Mouse (Mus musculus) midbrain, embryonic 14.5 days (tissue): ENCODE results near the gene Myadml2. TPM values are rescaled to one million over a fixed set of nuclear protein-coding genes. Genes with fewer than 3 reads are reported as not detected.
"Not testable (repeated sequence)": the region's sequence is repeated elsewhere in the genome, so short reads cannot be mapped to it uniquely, and the experiment has no call there.

ENCODE experiments used
- ATAC-seq: fragments of 200-750 bp; cut with Nextera tagmentation; 2 replicates; pipeline ENCODE4 v1.8.0; 2017; ENCODE audit warnings: moderate number of reproducible peaks, moderate library complexity; ENCODE audit not compliant: low FRiP score, low TSS enrichment
- DNase-seq: peaks from one replicate; pipeline ENCODE4 v3.0.0-alpha.2; 2015
- H3K27ac ChIP-seq: fragments of 300-500 bp; sonication (generic); replicated peaks from 2 replicates; pipeline ENCODE4 v1.5.1; 2014; ENCODE audit warnings: mild to moderate bottlenecking, low read depth, low read length, moderate library complexity
- H3K27me3 ChIP-seq: fragments of 300-500 bp; sonication (generic); 2 replicates; pipeline ENCODE4 v1.6.1; 2014; ENCODE audit warnings: low read length, control low read depth, mixed read lengths; ENCODE audit not compliant: control insufficient read depth, insufficient read depth
- H3K36me3 ChIP-seq: fragments of 300-500 bp; sonication (generic); 2 replicates; pipeline ENCODE4 v1.6.1; 2014; ENCODE audit warnings: low read length, control low read depth; ENCODE audit not compliant: control insufficient read depth, insufficient read depth
- H3K4me1 ChIP-seq: fragments of 300-500 bp; sonication (generic); 2 replicates; pipeline ENCODE4 v1.6.1; 2014; ENCODE audit warnings: mild to moderate bottlenecking, antibody characterized with exemption, low read length, control low read depth; ENCODE audit not compliant: control insufficient read depth, insufficient read depth
- H3K4me2 ChIP-seq: fragments of 300-500 bp; sonication (generic); 2 replicates; pipeline ENCODE4 v1.6.1; 2014; ENCODE audit warnings: mild to moderate bottlenecking, low read length, moderate library complexity
- H3K4me3 ChIP-seq: fragments of 300-500 bp; sonication (generic); replicated peaks from 2 replicates; pipeline ENCODE4 v1.5.1; 2014; ENCODE audit warnings: low read depth, low read length
- H3K9ac ChIP-seq: fragments of 300-500 bp; sonication (generic); replicated peaks from 2 replicates; pipeline ENCODE4 v1.6.1; 2014; ENCODE audit warnings: mild to moderate bottlenecking, low read length, moderate library complexity
- H3K9me3 ChIP-seq: fragments of 300-500 bp; sonication (generic); 2 replicates; pipeline ENCODE4 v1.6.1; 2016; ENCODE audit warnings: low read length, control low read depth, mixed read lengths; ENCODE audit not compliant: control insufficient read depth
- WGBS: fragments of 180-500 bp; shearing (Covaris S2); extraction: QIAGEN DNeasy Blood & Tissue Kit; methylation state at CpG from one replicate; pipeline ENCODE4 v1.1.7; 2014; 5-methylcytosine and 5-hydroxymethylcytosine counted together
- polyA plus RNA-seq: library from polyadenylated mRNA; unstranded; fragments of >200 nt; fragmentation: Nextera tagmentation; extraction: Ambion mirVana; gene quantifications from 2 replicates; pipeline ENCODE4 v1.2.1, GENCODE M21; 2014

Gene Myadml2
- polyA plus RNA-seq, 1 experiment from 2014 or later, result 0.51 TPM

- Histone ChIP-seq H3K9me3 (no peaks in the 10 kb centered on the region), H3K36me3 (peaks cover 73% of the 10 kb centered on the region)
Measured at GRCm38 (mm10) chr11:120684660-120685059, 36.7 kb upstream of the Myadml2 start.

GRCm38 (mm10) chr11:120684086-120684485, 36.1 kb upstream of the Myadml2 start:
- H3K4me2 ChIP-seq, result no peak overlapping the region
- 92% methylated on average over 2 of the region's 2 CpGs for WGBS
- no peak overlapping the region for H3K27ac ChIP-seq
- no peak overlapping the region for H3K9ac ChIP-seq
- H3K4me1 ChIP-seq, result no peaks in the 10 kb centered on the region
- no peak for ATAC-seq
- H3K27me3 ChIP-seq, result no peaks in the 10 kb centered on the region
- DNase-seq, result no peak
- H3K9me3 ChIP-seq, result no peaks in the 10 kb centered on the region
- H3K4me3 ChIP-seq, result no peak overlapping the region
- H3K36me3 ChIP-seq, result peaks cover 72% of the 10 kb centered on the region

More at GRCm38 (mm10) chr11:120684660-120685059, 36.7 kb upstream of the Myadml2 start:
- Histone ChIP-seq H3K4me1 (no peaks in the 10 kb centered on the region), H3K4me3 (no peak overlapping the region), H3K27ac (no peak overlapping the region), H3K4me2 (no peak overlapping the region), H3K9ac (no peak overlapping the region), H3K27me3 (no peaks in the 10 kb centered on the region)
- ATAC-seq (no peak), DNase-seq (no peak)
- 90% methylated on average over 2 of the region's 2 CpGs for WGBS

- WGBS, result 92% methylated on average over 3 of the region's 3 CpGs
- no peaks in the 10 kb centered on the region for H3K27me3 ChIP-seq
- no peak overlapping the region for H3K4me3 ChIP-seq
- H3K9ac ChIP-seq, result no peak overlapping the region
- H3K4me1 ChIP-seq, result no peaks in the 10 kb centered on the region
- DNase-seq, result no peak
- ATAC-seq, result no peak
- no peak overlapping the region for H3K4me2 ChIP-seq
- no peaks in the 10 kb centered on the region for H3K9me3 ChIP-seq
- peaks cover 71% of the 10 kb centered on the region for H3K36me3 ChIP-seq
- H3K27ac ChIP-seq, result no peak overlapping the region
Measured at GRCm38 (mm10) chr11:120683536-120683935, 35.6 kb upstream of the Myadml2 start.

GRCm38 (mm10) chr11:120682683-120683082, 34.7 kb upstream of the Myadml2 start:
- no peaks in the 10 kb centered on the region for H3K27me3 ChIP-seq
- H3K9me3 ChIP-seq, result no peaks in the 10 kb centered on the region
- 95% methylated on average over 5 of the region's 5 CpGs for WGBS

GRCm38 (mm10) chr11:120679909-120680308, 32.0 kb upstream of the Myadml2 start:
- Histone ChIP-seq H3K4me1 (0 out of 2 replicates have a peak, but pooled peaks cover 3% of the 10 kb centered on the region), H3K27ac (no peak overlapping the region), H3K4me3 (no peak overlapping the region), H3K9ac (no peak overlapping the region), H3K4me2 (no peak overlapping the region), H3K9me3 (no peaks in the 10 kb centered on the region), H3K27me3 (no peaks in the 10 kb centered on the region), H3K36me3 (peaks cover 65% of the 10 kb centered on the region)
- ATAC-seq (no peak), DNase-seq (no peak)
- WGBS, result 83% methylated on average over 3 of the region's 3 CpGs

More at GRCm38 (mm10) chr11:120682683-120683082, 34.7 kb upstream of the Myadml2 start:
- Histone ChIP-seq H3K4me3 (no peak overlapping the region), H3K9ac (no peak overlapping the region), H3K27ac (no peak overlapping the region), H3K36me3 (peaks cover 73% of the 10 kb centered on the region), H3K4me2 (no peak overlapping the region), H3K4me1 (no peaks in the 10 kb centered on the region)
- DNase-seq (no peak), ATAC-seq (no peak)

GRCm38 (mm10) chr11:120676951-120677350, 29.0 kb upstream of the Myadml2 start:
- peaks cover 46% of the 10 kb centered on the region for H3K36me3 ChIP-seq
- H3K27ac ChIP-seq, result no peak overlapping the region
- DNase-seq (no peak), ATAC-seq (no peak)
- H3K27me3 ChIP-seq, result no peaks in the 10 kb centered on the region
- H3K4me3 ChIP-seq, result no peak overlapping the region
- H3K4me2 ChIP-seq, result no peak overlapping the region
- WGBS, result 96% methylated on average over 4 of the region's 4 CpGs
- H3K4me1 ChIP-seq, result peaks cover 17% of the 10 kb centered on the region
- H3K9me3 ChIP-seq, result no peaks in the 10 kb centered on the region
- H3K9ac ChIP-seq, result 0 out of 2 replicates have a peak overlapping the region, but pooled peaks have one; percentile 6

- Histone ChIP-seq H3K36me3 (peaks cover 39% of the 10 kb centered on the region), H3K4me1 (peaks cover 17% of the 10 kb centered on the region)
- DNase-seq, H3K4me2 ChIP-seq, H3K9me3 ChIP-seq, ATAC-seq, H3K27me3 ChIP-seq, H3K4me3 ChIP-seq, H3K9ac ChIP-seq, H3K27ac ChIP-seq: not testable (repeated sequence)
- 93% methylated on average over 5 of the region's 5 CpGs for WGBS
Measured at GRCm38 (mm10) chr11:120675875-120676274, 27.9 kb upstream of the Myadml2 start.

- H3K36me3 ChIP-seq, result peaks cover 20% of the 10 kb centered on the region
- H3K4me3 ChIP-seq, result peak overlapping the region; percentile 70
- DNase-seq (no peak), ATAC-seq (peak; percentile 15; the same call in 1 of the 2 replicates)
- peak overlapping the region; percentile 78 for H3K4me2 ChIP-seq
- H3K4me1 ChIP-seq, result peaks cover 17% of the 10 kb centered on the region
- peak overlapping the region; percentile 90 for H3K27ac ChIP-seq
- peak overlapping the region; percentile 74 for H3K9ac ChIP-seq
- 36% methylated on average over 12 of the region's 12 CpGs for WGBS
- H3K27me3 ChIP-seq, result no peaks in the 10 kb centered on the region
- no peaks in the 10 kb centered on the region for H3K9me3 ChIP-seq
Measured at GRCm38 (mm10) chr11:120673594-120674122, 25.7 kb upstream of the Myadml2 start.
